33 mouse cellular contexts compared by ENCODE assay signal in genomic region chr9:89610592-89610991, GRCm38 (mm10). TPM values are rescaled to one million over a fixed set of nuclear protein-coding genes. Genes with fewer than 3 reads are reported as not detected.
DNase-seq lines count a peak whose midpoint lies in the region; ATAC-seq and TF ChIP-seq lines count a peak whose summit lies in the region.
"Had no signal": no experiment of that assay in that cellular context is flagged by ENCODE, and none has a peak within 500 bp of the region (broad histone marks: within the 10 kb centered on the region; RNA-seq: fewer than 3 reads in every experiment).

No protein-coding gene starts in this region.

- DNase-seq in midbrain, embryonic 14.5 days, result no peak
- peak; percentile 4 for DNase-seq in brain, embryonic 14.5 days (ENCODE audit: low read depth)
- no peak for DNase-seq in intestine, embryonic 14.5 days (ENCODE audit: low spot score)
- DNase-seq in lung, adult 2 months, result no peak
- DNase-seq: adrenal gland, adult 2 months; B cell, adult 2 months; cerebellum, adult 11 months; cerebellum, adult 9-10 months; gastrocnemius, postnatal 14 days; heart, adult 11 months; heart, postnatal 10 days; kidney, adult 11 months; kidney, postnatal 14 days; layer of hippocampus, adult 9-11 months; liver, embryonic 13.5 days; lung, adult 18-20 months; lung, postnatal 10 days; right cerebral cortex, postnatal 25 days; thymus, postnatal 4 days had no signal

- no peak for TF ChIP-seq POLR2A in brain, embryonic 14.5 days (IDR thresholded peaks at IDR 0.05; ENCODE audit: borderline replicate concordance, extremely low read depth, insufficient read depth, insufficient read length, poor library complexity, severe bottlenecking)
- no peak for TF ChIP-seq POLR2A in lung, adult 2 months (IDR thresholded peaks at IDR 0.05; ENCODE audit: borderline replicate concordance, extremely low read depth, low read depth, low read length)

- ATAC-seq in midbrain, embryonic 13.5 days, result 0 out of 2 replicates have a peak, but pooled peaks have one; percentile 17
- ATAC-seq in midbrain, embryonic 14.5 days (ENCODE audit: low FRiP score, low TSS enrichment), result no peak
- peak; percentile 48; the same call in 1 of the 2 replicates for ATAC-seq in intestine, embryonic 14.5 days (replicated peaks; ENCODE audit: low FRiP score, low TSS enrichment, low read depth)
- peak; percentile 58; the same call in 1 of the 2 replicates for ATAC-seq in stomach, embryonic 16.5 days (ENCODE audit: insufficient read depth, low FRiP score)
- ATAC-seq: activated CD4-positive, CD25-positive, alpha-beta regulatory T cell, adult 4 months; forebrain, embryonic 13.5 days; hindbrain, embryonic 16.5 days; midbrain, embryonic 16.5 days had no signal

- H3K27me3 ChIP-seq in midbrain, embryonic 13.5 days, result no peaks in the 10 kb centered on the region
- no peaks in the 10 kb centered on the region for H3K27me3 ChIP-seq in midbrain, embryonic 14.5 days (ENCODE audit: control insufficient read depth, insufficient read depth, low read length)
- H3K27me3 ChIP-seq in intestine, embryonic 14.5 days (replicated peaks; ENCODE audit: control insufficient read depth, insufficient read depth, low read length), result no peaks in the 10 kb centered on the region
- H3K27me3 ChIP-seq in stomach, embryonic 16.5 days (ENCODE audit: control insufficient read depth, insufficient read depth, low read length), result no peaks in the 10 kb centered on the region
- H3K27me3 ChIP-seq: forebrain, embryonic 13.5 days; heart, embryonic 13.5 days; limb, embryonic 15.5 days; liver, embryonic 13.5 days had no signal

- WGBS in midbrain, embryonic 13.5 days, result 67% methylated on average over 4 of the region's 4 CpGs
- WGBS in midbrain, embryonic 14.5 days, result 69% methylated on average over 4 of the region's 4 CpGs
- 15% methylated on average over 4 of the region's 4 CpGs for WGBS in intestine, embryonic 14.5 days
- WGBS in stomach, embryonic 16.5 days, result 29% methylated on average over 4 of the region's 4 CpGs
- 46% methylated on average over 4 of the region's 4 CpGs for WGBS in lung, adult 2 months

- no peak overlapping the region for H3K4me2 ChIP-seq in midbrain, embryonic 13.5 days (replicated peaks)
- H3K4me2 ChIP-seq in midbrain, embryonic 14.5 days (ENCODE audit: low read length), result no peak overlapping the region
- no peak overlapping the region for H3K4me2 ChIP-seq in intestine, embryonic 14.5 days (ENCODE audit: low read length)
- no peak overlapping the region for H3K4me2 ChIP-seq in stomach, embryonic 16.5 days (ENCODE audit: low read depth, low read length)
- H3K4me2 ChIP-seq: forebrain, embryonic 13.5 days; heart, embryonic 13.5 days; limb, embryonic 15.5 days; liver, embryonic 13.5 days had no signal

- H3K36me3 ChIP-seq in midbrain, embryonic 13.5 days, result no peaks in the 10 kb centered on the region
- H3K36me3 ChIP-seq in midbrain, embryonic 14.5 days (ENCODE audit: control insufficient read depth, insufficient read depth, low read length), result no peaks in the 10 kb centered on the region
- H3K36me3 ChIP-seq in intestine, embryonic 14.5 days (ENCODE audit: control insufficient read depth, insufficient read depth, low read length), result no peaks in the 10 kb centered on the region
- no peaks in the 10 kb centered on the region for H3K36me3 ChIP-seq in stomach, embryonic 16.5 days (ENCODE audit: control insufficient read depth, insufficient read depth, low read length)
- H3K36me3 ChIP-seq: heart, embryonic 13.5 days; hindbrain, embryonic 10.5 days; limb, embryonic 10.5 days; limb, embryonic 15.5 days; liver, embryonic 13.5 days had no signal

- H3K9ac ChIP-seq in midbrain, embryonic 13.5 days (replicated peaks), result no peak overlapping the region
- H3K9ac ChIP-seq in midbrain, embryonic 14.5 days (replicated peaks; ENCODE audit: low read length), result no peak overlapping the region
- H3K9ac ChIP-seq in intestine, embryonic 14.5 days (ENCODE audit: low read length), result no peak overlapping the region
- no peak overlapping the region for H3K9ac ChIP-seq in stomach, embryonic 16.5 days (ENCODE audit: low read length)
- H3K9ac ChIP-seq: forebrain, embryonic 13.5 days; heart, embryonic 13.5 days; limb, embryonic 15.5 days; liver, embryonic 13.5 days had no signal

- H3K9me3 ChIP-seq in midbrain, embryonic 13.5 days, result no peaks in the 10 kb centered on the region
- no peaks in the 10 kb centered on the region for H3K9me3 ChIP-seq in midbrain, embryonic 14.5 days (ENCODE audit: control insufficient read depth, low read length)
- no peaks in the 10 kb centered on the region for H3K9me3 ChIP-seq in intestine, embryonic 14.5 days (ENCODE audit: control insufficient read depth, low read length)
- H3K9me3 ChIP-seq in stomach, embryonic 16.5 days (replicated peaks; ENCODE audit: control insufficient read depth, low read length), result no peaks in the 10 kb centered on the region
- H3K9me3 ChIP-seq: forebrain, embryonic 13.5 days; heart, embryonic 13.5 days; hindbrain, embryonic 10.5 days; limb, embryonic 10.5 days; limb, embryonic 15.5 days; liver, embryonic 13.5 days had no signal

- no peak for TF ChIP-seq CTCF in brain, embryonic 14.5 days (IDR thresholded peaks at IDR 0.05; ENCODE audit: borderline replicate concordance, extremely low read depth, insufficient read depth, insufficient read length)
- TF ChIP-seq CTCF in lung, adult 2 months (IDR thresholded peaks at IDR 0.05; ENCODE audit: insufficient read depth, low read length), result no peak

- H3K27ac ChIP-seq in midbrain, embryonic 13.5 days, result no peak overlapping the region
- H3K27ac ChIP-seq in midbrain, embryonic 14.5 days (replicated peaks; ENCODE audit: low read depth, low read length), result no peak overlapping the region
- H3K27ac ChIP-seq in intestine, embryonic 14.5 days (ENCODE audit: low read depth), result no peak overlapping the region
- no peak overlapping the region for H3K27ac ChIP-seq in stomach, embryonic 16.5 days (ENCODE audit: low read length)
- H3K27ac ChIP-seq: forebrain, embryonic 13.5 days; heart, embryonic 13.5 days; hindbrain, embryonic 10.5 days; limb, embryonic 10.5 days; limb, embryonic 15.5 days; liver, embryonic 13.5 days; macrophage had no signal

- no peaks in the 10 kb centered on the region for H3K4me1 ChIP-seq in midbrain, embryonic 13.5 days (replicated peaks)
- no peaks in the 10 kb centered on the region for H3K4me1 ChIP-seq in midbrain, embryonic 14.5 days (ENCODE audit: control insufficient read depth, insufficient read depth, low read length)
- H3K4me1 ChIP-seq in intestine, embryonic 14.5 days (replicated peaks; ENCODE audit: control insufficient read depth, insufficient read depth, low read length), result no peaks in the 10 kb centered on the region
- H3K4me1 ChIP-seq in stomach, embryonic 16.5 days (ENCODE audit: control insufficient read depth, insufficient read depth, low read length), result no peaks in the 10 kb centered on the region
- H3K4me1 ChIP-seq in lung, adult 2 months (ENCODE audit: control insufficient read depth, insufficient read depth, low read length), result no peaks in the 10 kb centered on the region
- H3K4me1 ChIP-seq: forebrain, embryonic 13.5 days; hindbrain, embryonic 10.5 days; limb, embryonic 15.5 days; liver, embryonic 13.5 days had no signal

- H3K4me3 ChIP-seq in midbrain, embryonic 13.5 days (replicated peaks), result no peak overlapping the region
- no peak overlapping the region for H3K4me3 ChIP-seq in midbrain, embryonic 14.5 days (replicated peaks; ENCODE audit: low read depth, low read length)
- no peak overlapping the region for H3K4me3 ChIP-seq in intestine, embryonic 14.5 days (ENCODE audit: low read depth, low read length)
- no peak overlapping the region for H3K4me3 ChIP-seq in stomach, embryonic 16.5 days (replicated peaks; ENCODE audit: low read length)
- no peak overlapping the region for H3K4me3 ChIP-seq in lung, adult 2 months (replicated peaks; ENCODE audit: extremely low read depth, low read depth, low read length)
- H3K4me3 ChIP-seq: forebrain, embryonic 13.5 days; heart, embryonic 13.5 days; hindbrain, embryonic 10.5 days; limb, embryonic 10.5 days; limb, embryonic 15.5 days; liver, embryonic 13.5 days; myocyte had no signal

RNA-seq across cellular contexts. Expression of gene Minar1, which starts 12.3 kb away (rescaled TPM):
- polyA plus RNA-seq in midbrain, embryonic 13.5 days (2015; fragmentation: Nextera tagmentation; extraction: Ambion mirVana), result 0.66 and 0.75 TPM in 2 replicates
- polyA plus RNA-seq in midbrain, embryonic 14.5 days (2014; fragmentation: Nextera tagmentation; extraction: Ambion mirVana), result 0.95 and 1.7 TPM in 2 replicates
- polyA plus RNA-seq in brain, embryonic 14.5 days (2012; rRNA removed), result 0.73 and 2.4 TPM in 2 replicates
- 0.12 and 0.15 TPM in 2 replicates for polyA plus RNA-seq in intestine, embryonic 14.5 days (2014; fragmentation: Nextera tagmentation; extraction: Ambion mirVana)
- polyA plus RNA-seq in stomach, embryonic 16.5 days (2015; fragmentation: Nextera tagmentation; extraction: Ambion mirVana), result 0.06 TPM in 1 of 2 replicates, not detected in the other
- not detected in 2 replicates for polyA plus RNA-seq in lung, adult 2 months (2012; rRNA removed)
- polyA plus RNA-seq: adrenal gland, adult 2 months; liver, embryonic 13.5 days; macrophage; myocyte; testis, adult 2 months; thymus, postnatal 0 days had no signal
